Mouse (Mus musculus) 3134 (cell line): ENCODE data around the gene Sirt6.

ENCODE experiments used
- DNase-seq: peaks from one replicate; pipeline ENCODE4 v3.0.0-alpha.2; 2011; ENCODE audit warnings: low spot score; ENCODE audit not compliant: insufficient read length; ENCODE audit errors: extremely low read depth

Gene Sirt6

DNA sequence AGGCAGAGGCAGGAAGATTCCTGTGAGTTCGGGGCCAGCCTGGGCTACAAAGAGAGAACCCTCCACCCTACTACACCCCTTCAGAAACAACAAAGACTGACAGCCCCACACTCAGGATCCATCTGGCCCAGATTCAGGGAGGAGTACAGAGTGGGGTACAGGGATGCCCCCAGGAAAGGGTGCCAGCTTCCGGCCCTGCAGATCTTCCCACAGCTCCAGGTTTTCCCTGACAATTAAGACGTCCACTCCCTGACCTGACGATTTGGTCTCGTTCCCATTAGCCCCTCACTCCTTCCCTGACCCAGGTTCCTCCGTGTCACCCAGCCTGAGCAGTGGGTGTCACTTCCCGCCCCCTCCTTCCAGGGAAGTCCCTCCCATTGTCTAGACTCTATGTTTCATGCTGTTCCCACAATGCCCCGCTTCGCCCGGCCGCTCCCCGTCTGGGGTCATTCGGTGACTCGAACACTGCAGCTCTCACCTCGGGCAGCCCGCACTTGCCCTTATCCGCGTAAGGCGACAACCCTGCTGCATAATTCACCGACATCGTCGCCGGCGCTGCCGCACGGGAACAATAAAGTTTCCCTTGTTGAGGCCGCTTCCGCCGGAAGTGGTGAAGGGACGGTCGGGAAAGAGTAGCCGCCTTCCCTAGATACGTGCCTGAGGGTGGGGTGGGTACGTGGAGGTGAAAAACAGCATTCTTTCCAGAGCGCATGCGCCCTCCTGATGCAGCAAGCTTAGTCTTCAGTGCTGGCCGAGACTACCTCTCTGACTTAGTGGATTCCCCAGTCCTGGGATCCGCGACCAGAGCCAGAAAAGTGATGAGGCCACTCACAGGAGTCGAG, at the start of gene Sirt6:
Gene Sirt6 (minus strand): TSS at position 804 of the 842 bp plus-strand sequence.
- peak; percentile 93 for DNase-seq

- no peak for DNase-seq
Observed at GRCm38 (mm10) chr10:81656174-81656573, 28.6 kb upstream of the Sirt6 start.

GRCm38 (mm10) chr10:81655178-81655577, 27.6 kb upstream of the Sirt6 start:
- DNase-seq: no peak

GRCm38 (mm10) chr10:81648803-81649775, 21.5 kb upstream of the Sirt6 start, which contains the start of gene Gm10778:
Gene Gm10778 (plus strand): TSS chr10:81649059.
- DNase-seq: peak; percentile 84

DNA sequence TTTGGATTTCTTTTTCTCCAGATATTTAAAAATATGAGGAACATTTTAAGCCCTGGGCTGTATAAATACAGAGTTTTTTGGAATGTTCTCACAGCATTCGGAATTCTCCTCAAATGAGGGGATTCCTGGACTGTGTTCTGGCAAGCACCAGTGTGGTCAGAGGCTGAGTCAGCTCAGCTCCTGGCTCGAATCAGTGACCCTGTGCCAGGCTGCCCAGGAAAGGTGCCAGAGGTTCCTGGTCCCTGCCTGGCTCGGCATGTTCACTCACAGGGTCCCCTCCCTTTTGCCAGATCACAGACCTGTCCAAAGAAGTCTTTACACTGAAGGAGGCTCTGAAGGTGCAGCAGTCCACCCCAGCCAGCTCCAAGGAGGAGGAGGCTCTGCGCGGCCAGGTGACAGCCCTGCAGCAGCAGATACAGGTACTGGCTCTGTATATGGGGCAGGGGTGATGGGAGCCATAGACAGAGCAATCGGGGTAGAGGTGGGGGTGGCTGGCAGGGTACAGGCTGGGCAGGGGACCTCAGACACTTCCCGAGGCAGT, 18.5 kb upstream of the Sirt6 start:
- DNase-seq: peak; percentile 66

GRCm38 (mm10) chr10:81645391-81645790, 17.8 kb upstream of the Sirt6 start:
- no peak for DNase-seq

GRCm38 (mm10) chr10:81644716-81645115, 17.1 kb upstream of the Sirt6 start:
- no peak for DNase-seq

DNA sequence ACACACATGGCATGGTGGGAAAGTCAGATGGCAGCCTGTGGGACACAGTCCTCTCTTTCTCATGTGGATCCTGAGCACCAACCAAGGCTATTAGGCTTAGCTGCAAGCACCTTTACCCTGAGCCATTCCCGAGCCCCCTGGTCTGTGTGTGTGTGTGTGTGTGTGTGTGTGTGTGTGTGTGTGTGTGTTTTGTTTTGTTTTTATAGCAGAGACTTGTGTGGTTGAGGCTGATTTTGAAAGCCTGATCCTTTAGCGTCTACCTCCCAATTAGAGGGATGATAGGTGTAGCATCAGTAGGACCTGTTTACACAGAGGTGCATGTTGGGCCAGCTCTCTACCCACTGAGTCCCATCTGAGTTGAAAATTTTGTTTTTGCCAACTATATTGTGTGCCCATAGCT, 16.6 kb upstream of the Sirt6 start:
- no peak for DNase-seq

GRCm38 (mm10) chr10:81643449-81644055, 16.0 kb upstream of the Sirt6 start:
- DNase-seq: peak; percentile 99

DNA sequence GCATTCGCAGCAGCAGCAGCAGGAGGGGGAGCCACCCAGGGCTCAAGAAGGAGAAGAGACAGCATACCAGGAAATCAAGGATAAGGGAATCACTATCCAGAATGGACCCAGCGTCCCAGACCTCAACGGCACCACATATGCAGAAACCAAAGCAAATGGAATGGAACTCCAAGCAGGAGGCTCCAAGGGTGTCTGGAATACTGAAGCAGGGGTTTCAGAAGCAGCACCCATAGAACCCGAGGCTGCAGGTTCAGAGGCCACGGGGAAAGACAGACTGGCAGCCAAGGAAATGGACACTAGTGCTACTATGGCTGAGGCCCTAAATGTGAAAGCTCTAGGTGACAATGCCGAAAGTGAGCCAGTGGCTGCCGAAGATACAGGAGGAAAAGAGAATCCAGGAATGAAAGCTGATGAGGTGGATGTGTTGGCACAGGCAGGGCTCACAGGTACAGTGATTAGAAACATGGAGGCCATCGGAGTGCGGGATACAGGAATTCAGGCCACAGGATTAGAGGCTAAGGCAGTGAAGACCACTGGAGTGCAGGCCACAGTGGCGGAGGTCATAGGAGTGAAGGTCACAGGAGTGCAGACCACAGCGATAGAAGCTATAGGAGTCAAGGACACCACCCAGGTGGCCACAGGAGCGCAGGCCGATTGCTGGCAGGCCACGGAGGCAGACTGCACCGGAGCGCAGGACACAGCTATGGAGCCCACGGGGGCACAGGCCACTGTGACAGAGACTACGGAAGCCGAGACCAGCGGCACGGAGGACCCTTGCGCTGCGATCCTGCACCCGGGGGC, 15.3 kb upstream of the Sirt6 start:
- DNase-seq: no peak

DNA sequence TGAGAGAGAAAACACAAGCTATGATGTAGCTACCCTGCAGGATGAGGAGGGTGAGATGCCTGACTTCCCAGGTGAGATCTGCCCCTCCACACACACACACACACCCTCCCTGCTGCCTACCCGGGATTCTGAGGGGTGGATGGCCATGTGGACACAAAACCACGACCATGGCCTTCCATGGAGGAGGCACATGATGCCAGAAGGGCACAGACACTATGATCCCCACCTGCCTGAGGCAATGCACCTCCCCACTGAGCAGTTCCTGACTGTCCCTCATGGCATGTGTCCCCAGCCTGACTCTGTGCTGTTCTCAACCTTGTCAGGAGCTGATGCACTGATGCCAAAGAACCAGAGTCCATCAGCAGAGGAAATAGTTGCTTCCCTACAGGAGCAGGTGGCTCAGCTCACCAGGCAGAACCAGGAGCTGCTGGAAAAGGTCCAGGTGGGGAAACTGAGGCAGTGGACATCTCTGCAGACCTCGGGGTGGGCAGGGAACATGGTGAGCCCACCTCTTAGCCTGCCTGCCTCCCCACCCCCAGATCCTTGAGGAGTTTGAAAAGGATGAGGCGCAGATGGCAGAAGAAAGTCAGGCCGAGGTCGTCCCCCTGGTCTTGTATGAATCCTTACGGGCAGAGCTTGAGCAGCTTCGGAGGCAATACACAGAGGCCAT, 14.5 kb upstream of the Sirt6 start:
- DNase-seq: no peak

DNA sequence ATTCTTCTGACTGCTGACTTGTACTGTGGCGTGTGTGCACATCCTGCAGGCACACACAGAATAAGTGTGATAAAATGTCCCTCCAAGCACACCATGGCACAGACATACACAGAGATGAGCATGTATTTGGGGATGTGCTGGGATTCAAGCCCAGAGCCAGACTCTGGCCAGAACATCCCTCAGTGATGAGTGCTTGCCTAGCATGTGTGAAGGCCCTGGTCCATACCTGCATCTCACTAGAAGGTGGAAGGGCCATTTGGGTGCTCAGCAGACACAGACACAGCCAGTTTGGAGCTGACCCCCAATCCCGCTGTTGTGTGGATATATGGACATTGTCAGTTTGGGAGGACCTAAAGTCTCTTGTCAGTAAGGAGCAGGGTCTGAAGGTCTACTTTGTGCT, 14.0 kb upstream of the Sirt6 start:
- no peak for DNase-seq

- peak; percentile 74 for DNase-seq
Observed at GRCm38 (mm10) chr10:81640825-81641224, 13.2 kb upstream of the Sirt6 start.

DNA sequence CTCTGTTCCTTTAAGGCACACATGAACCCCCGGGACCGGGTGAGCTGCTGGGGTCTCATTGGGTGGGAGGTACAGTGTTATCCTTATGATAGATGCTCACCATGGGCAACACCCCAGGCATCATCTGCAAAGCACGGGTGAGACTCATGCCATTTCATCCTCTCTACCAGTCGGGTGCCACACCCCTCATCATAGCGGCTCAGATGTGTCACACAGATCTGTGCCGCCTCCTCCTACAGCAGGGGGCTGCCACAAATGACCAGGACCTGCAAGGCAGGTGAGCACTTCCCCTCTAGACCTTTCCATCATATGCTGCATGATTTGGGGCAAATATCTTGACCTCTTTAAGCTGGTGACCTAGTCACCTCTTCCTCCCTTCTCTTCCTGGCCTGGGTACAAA, 10.5 kb upstream of the Sirt6 start:
- no peak for DNase-seq

GRCm38 (mm10) chr10:81636338-81636737, 8.7 kb upstream of the Sirt6 start:
- no peak for DNase-seq

- DNase-seq: no peak
Observed at GRCm38 (mm10) chr10:81633253-81634099, 5.9 kb upstream of the Sirt6 start.

- DNase-seq: no peak
Observed at GRCm38 (mm10) chr10:81628390-81628789, 793 bp upstream of the Sirt6 start, which contains the start of gene Ankrd24. Gene Ankrd24 (plus strand): TSS chr10:81628540.

GRCm38 (mm10) chr10:81627836-81628220, 231 bp upstream of the Sirt6 start:
- DNase-seq: no peak
